Mouse (Mus musculus) stomach, postnatal 0 days (tissue): ENCODE data around the gene Foxp1.

ENCODE experiments used
- CTCF ChIP-seq: IDR thresholded peaks from 2 replicates; pipeline ENCODE4 v1.5.1; 2016; ENCODE audit warnings: antibody characterized with exemption, low read depth, mild to moderate bottlenecking, moderate library complexity
- EP300 ChIP-seq: optimal IDR thresholded peaks from 2 replicates; pipeline ENCODE3; 2016; ENCODE audit warnings: antibody characterized with exemption

DNA sequence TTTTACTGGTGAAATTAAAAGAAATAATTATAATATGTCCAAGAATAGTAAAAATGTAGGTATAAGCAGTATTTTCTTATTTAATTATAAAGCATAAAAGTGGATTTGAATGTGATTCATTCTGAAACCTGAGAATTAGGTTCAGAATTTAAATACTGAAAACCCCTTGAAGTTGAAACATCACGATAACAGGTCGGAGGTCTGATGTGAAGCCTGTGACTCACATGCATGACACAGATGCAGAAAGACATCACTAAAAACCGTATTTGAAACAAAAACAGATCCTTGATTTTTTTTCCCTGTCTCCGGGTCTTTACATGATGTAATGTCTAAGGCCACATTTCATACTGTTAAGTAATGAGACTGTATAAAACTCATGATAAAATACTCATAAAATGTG lies 181.6 kb downstream of the Foxp1 start:
- TF ChIP-seq CTCF (no peak), EP300 (no peak)
